Mouse (Mus musculus): ENCODE measurements around the gene Efna5.

The Efna5 gene

DNA sequence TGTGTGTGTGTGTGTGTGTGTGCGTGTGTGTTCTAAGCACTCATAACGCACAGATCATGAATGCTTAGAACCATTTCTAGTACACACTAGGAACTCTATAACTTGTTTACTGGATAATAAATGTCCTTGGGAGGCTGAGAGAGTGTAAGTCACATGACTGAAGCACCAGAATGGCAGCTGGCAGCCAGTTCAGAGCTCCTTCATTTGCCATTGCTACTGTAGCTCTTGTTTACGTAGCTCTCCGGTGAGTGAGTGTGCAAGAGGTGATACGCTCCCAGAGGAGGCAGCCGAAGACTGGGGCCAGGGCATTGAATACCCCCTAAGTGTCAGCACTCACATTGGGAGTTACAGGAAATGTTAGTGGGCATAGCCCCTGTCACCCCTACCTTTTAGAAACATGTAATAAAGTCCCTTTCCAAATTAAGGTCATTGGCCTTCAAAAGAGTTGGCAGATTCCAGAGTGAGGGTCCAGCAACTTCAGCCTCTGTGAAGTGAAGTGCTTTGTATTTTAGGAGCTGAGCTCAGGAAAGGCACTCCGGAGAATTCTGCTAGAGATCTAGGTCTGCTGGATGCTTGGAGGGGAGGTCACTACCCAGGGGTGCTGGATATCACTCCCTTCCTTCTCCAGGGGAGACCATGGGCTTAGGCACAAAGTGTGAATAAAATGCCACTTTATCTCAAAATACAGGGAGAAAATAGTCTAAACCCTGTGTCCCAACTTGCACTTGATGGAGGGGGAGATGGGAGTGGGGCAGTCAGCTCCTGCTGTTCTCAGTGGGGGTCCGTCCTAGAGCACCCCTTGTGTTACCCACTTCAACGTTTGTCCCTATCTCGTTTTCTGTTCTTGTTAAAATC, 289.3 kb downstream of the Efna5 start:
- DNase-seq, result no peak

DNA sequence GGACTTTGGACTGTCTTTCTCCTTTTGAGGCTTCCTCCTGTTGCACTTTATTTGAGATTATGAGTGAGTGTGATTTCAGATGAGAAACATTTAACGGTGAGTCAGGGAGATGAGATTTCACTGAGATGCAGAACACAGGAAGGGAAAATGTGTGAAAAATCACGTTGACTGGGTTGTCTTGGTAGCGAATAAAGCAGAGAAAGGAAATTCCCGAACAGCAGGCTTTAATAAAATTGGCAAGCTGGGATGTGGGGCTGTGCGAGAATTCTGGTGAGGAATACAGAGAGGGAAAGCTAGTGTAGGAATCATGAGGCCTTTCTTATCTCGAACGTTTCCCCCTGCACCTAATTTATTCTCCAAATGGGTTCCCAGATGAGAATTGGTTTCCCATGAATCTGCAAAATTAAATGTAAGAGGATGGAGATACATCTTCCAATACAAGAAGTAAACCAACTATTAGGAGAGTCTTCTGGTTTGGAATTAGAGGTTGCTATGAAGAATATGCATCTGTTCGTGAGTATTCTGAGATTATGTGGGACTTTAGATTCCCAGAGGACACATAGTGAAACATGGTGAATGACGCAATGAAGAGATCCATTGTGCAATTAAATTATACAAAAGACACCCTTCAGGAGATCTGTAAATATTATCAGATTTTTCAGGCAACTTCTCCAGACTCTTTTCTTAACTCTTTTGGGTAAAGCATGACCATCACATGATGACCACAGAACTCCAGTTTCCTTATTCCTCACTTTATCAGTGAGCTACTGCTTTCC, 290.2 kb downstream of the Efna5 start:
- DNase-seq, result no peak

- DNase-seq, result no peak
Measured at GRCm38 (mm10) chr17:62580127-62580526, 301.0 kb downstream of the Efna5 start.

GRCm38 (mm10) chr17:62579618-62580017, 301.5 kb downstream of the Efna5 start:
- no peak for DNase-seq

DNA sequence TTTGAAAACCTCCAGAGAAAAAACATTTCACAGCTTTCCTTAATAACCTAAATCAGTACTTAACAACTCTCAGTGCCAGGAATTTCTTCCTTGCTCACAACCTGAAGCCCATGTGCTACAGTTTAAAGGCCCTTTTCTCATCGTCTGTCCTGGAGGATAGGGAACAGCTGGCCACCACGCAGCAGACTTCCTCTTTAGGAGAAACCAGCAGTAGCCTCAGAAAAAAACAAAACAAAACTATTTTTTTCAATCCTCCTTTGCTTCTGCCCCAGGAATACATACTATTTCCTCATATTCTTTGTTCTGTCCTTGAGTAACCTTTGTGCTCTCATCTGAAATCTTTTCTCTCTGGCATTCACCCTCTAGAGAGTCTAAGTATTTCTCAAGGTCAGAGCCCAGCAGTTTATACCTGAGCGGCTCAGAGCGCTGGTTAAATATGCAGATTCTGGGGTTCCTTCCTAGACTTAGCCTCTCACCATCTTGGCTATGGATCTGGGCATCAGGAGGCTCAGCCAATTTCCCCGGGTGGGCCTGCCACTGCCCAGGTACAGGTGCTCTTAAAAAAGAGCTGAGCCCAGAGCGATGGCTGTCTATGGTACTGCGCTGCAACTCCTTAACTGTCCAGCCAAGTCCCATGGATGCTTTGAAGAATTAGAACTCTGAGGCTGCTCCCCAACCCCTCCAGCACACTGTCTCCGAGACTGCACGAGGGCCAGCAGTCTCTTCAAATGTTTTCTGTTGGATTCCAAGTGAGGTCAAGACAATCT, 306.4 kb downstream of the Efna5 start:
- no peak for DNase-seq

- DNase-seq, result no peak
Measured at GRCm38 (mm10) chr17:62570101-62570500, 311.0 kb downstream of the Efna5 start.

DNA sequence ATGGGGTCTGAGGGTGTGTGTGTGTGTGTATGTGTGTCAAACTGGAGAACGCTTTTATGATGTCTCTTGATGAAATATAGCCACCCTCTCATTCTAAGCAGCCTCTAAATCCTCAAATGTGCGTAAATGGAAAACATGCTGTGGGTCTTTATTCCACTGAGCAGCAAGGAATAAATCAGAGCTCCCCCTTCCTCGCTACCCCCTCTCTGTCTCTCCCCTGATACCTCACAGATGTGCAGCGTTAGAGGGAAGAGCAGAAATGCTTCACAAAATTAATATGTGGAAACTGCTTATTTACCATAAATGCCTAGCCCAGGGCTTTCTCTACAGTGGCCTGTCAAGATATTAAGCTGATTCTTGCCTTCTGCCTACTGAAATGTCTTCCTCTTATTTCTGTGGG, 313.1 kb downstream of the Efna5 start:
- no peak for DNase-seq

DNA sequence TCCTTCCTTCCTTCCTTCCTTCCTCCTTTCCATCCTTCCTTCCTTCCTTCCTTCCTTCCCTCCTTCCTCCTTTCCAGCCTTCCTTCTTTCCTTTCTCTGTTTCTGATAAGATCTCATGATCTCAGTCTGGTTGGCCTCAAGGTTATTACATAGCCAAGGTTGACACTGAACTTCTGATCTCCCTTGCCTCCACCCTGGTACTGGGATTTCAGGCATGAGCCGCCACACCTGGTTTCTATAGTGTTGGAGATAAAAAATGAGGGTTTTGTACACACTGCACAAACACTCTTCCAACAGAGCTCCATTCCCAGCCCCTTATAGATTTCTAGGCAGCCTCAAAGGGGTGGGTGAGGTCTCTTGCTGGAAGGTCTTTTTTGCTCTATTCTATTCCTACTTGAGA, 315.5 kb downstream of the Efna5 start:
- DNase-seq, result no peak

DNA sequence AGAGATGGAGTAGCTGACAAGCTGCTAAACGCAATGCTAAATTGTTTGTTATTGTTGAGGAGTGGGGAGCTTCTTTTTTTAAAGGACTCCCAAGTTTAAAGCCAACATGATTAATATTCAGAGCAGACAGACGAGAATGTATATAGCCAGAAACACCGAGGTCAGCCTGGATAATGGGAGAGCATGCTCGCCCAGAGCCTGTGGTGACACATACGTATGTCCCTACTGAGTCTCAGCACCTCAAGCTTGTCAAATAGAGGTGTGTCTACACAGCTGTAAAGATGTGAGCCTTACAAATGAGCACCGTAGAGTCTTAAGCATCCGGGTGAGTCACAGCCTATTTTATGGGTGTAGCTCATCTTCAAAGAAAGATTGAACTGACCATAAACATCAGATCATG, 318.7 kb downstream of the Efna5 start:
- DNase-seq, result no peak

- DNase-seq, result no peak
Measured at GRCm38 (mm10) chr17:62557215-62557614, 323.9 kb downstream of the Efna5 start.
